Mouse (Mus musculus): ENCODE results near the gene Siah1b. TPM values are rescaled to one million over a fixed set of nuclear protein-coding genes. Genes with fewer than 3 reads are reported as not detected.
A peak's percentile ranks its signal among the peaks of the same experiment; 100 is the strongest.

Gene Siah1b
- 10 to 100 TPM; 10.5 to 11.2 TPM for total RNA-seq (2021)

DNA sequence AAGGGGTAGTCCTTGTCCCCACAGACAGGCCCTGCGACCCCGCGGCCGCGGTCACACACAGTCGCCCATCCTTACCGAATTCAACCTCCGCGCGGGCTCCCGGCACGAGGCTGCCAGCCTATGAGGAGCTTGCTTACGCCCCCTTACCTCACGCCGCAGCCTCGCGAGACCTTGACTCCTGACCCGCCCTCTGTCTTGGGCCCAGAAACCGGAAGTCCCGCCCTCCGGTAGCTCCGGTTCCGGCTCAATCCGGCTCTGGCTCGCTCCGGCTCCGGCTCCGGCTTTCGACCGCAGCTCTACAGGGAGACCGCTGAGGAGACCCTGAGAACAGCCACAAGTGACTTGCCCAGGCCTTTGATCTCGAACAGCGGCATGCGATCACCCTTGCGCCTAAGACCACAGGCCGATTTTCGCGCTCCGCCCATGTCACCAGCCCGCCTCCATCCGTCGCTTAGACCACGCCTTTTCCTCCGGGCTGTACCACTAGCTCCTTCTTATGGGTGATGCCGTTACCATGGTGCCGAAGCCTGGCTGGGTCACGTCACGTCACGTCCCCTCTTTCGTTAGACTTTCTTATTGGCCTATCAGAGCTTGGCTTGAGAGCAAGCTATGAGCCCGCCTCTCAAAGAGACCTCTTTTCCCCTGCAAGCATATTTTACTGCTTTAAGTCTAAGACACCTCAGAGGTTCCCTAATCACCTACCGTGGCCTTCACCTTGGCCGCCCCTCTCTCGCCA lies at the start of gene Siah1b:
TSS of gene Siah1b (minus strand) at position 454 of the 736 bp plus-strand sequence.
- intact Hi-C loops (cut with DNase I): loop anchor here (10.0 kb wide), 1 partner anchor 121 kb away; the partner anchor contains the start of gene Zrsr2

GRCm38 (mm10) chrX:164123942-164124341 lies 47.6 kb upstream of the Siah1b start:
- DNase-seq (ENCODE audit: low spot score in 2 of 2): no peak
- intact Hi-C loops (cut with DNase I): no loop called here

More for the DNA sequence above, at the start of gene Siah1b:
- peak; percentile 89 for DNase-seq (ENCODE audit: low spot score in 2 of 2)

GRCm38 (mm10) chrX:164113744-164114143 lies 37.5 kb upstream of the Siah1b start:
- DNase-seq (ENCODE audit: low spot score in 2 of 2): no peak
- intact Hi-C loops (cut with DNase I): no loop called here

DNA sequence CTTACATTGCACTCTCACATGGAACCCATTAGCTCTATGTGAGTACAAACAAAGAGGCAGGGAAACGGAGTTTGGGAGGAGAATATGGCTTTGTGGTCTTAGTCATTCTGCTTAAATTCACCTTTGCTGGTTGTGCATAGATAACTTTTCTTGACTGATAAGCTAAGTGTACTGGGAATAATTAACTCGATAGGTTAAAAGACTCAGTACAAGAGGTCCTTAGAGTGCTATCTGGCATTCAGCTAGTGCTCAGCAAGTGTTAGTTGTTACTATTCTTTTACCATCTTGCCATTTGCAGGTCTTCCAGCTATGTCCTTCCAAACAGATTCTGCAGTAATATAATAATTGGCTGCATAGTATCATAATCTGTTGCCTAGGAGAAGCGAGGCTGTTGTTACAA lies 34.9 kb upstream of the Siah1b start:
- intact Hi-C loops (cut with DNase I): no loop called here
- no peak for DNase-seq (ENCODE audit: low spot score in 2 of 2)

GRCm38 (mm10) chrX:164102656-164103055 lies 26.4 kb upstream of the Siah1b start:
- intact Hi-C loops (cut with DNase I): loop anchor here (10.0 kb wide), 1 partner anchor 292 kb away; no protein-coding TSS in a partner anchor
- DNase-seq (ENCODE audit: low spot score in 2 of 2): no peak

GRCm38 (mm10) chrX:164102198-164102597 lies 25.9 kb upstream of the Siah1b start:
- intact Hi-C loops (cut with DNase I): loop anchor here (10.0 kb wide), 1 partner anchor 293 kb away; no protein-coding TSS in a partner anchor

DNA sequence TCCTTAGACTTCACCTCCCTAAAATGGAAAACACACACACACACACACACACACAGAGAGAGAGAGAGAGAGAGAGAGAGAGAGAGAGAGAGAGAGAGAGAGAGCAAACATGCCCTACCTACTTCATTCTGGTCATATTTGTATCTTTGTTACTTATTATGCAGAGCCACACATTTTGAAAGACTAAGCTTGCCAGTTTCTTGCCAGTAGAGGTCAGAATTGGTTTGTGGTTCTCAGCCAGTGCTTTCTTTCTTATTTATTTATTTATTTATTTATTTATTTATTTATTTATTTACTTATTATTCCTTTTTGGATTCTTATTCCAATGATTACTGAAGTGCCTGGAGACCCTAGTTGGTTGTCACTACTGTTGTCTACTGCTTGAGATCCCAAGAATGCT lies 25.2 kb upstream of the Siah1b start:
- DNase-seq (ENCODE audit: low spot score in 2 of 2): no peak
- intact Hi-C loops (cut with DNase I): loop anchor here (2.0 to 10.0 kb wide), 2 partner anchors 79 to 293 kb away; no protein-coding TSS in a partner anchor

More at GRCm38 (mm10) chrX:164102198-164102597, 25.9 kb upstream of the Siah1b start:
- no peak for DNase-seq (ENCODE audit: low spot score in 2 of 2)

DNA sequence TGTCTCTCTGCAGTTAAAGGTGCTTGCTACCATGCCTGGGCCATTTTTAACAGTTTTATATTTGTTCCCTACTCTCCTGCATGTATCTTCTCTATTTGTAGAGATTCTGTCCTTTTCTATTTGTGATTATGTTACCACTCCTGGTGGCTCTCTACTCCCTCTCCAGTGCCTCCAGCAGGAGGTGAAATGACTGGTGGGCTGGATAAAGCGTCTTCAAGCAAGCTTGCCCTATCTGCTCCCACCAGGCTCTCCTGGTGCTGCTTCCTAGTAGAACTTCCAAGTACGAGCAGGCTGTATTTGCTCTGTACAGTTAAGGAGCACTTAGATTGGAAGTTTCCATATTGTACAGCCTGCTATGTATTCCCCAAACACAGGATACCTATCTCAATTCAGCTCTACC lies 19.5 kb upstream of the Siah1b start:
- no peak for DNase-seq (ENCODE audit: low spot score in 2 of 2)
- intact Hi-C loops (cut with DNase I): no loop called here

GRCm38 (mm10) chrX:164093435-164093834 lies 17.1 kb upstream of the Siah1b start:
- no peak for DNase-seq (ENCODE audit: low spot score in 2 of 2)
- intact Hi-C loops (cut with DNase I): no loop called here

- intact Hi-C loops (cut with DNase I): no loop called here
- no peak for DNase-seq (ENCODE audit: low spot score in 2 of 2)
These were observed 16.2 kb upstream of the Siah1b start for GRCm38 (mm10) chrX:164092300-164093169.

- intact Hi-C loops (cut with DNase I): no loop called here
These were observed 13.6 kb upstream of the Siah1b start for GRCm38 (mm10) chrX:164089916-164090315.

DNA sequence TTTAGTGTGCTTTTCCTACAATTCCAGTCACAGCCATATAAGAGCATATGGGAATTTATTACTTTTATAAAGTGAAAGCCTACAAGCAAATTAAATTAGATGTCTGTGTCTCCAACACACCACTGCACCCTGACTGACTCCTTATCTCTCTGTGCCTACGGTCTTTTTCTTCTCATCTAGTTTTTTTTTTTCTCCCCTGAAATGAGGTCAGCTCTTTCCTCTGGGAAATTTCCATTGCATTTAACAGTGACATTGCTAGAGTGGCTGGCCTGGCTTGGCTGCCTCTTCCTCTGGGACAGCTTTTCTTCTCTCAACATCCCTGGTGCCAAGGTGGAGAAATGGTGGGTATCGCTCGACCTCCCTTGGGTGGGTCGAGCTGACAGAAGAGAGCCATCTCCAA lies 12.3 kb upstream of the Siah1b start, which contains the start of gene Cltrn:
TSS of gene Cltrn (plus strand) at position 249 of the 400 bp plus-strand sequence.
- DNase-seq (ENCODE audit: low spot score in 2 of 2): no peak
- intact Hi-C loops (cut with DNase I): no loop called here

More at GRCm38 (mm10) chrX:164089916-164090315, 13.6 kb upstream of the Siah1b start:
- DNase-seq (ENCODE audit: low spot score in 2 of 2): no peak

- intact Hi-C loops (cut with DNase I): no loop called here
- no peak for DNase-seq (ENCODE audit: low spot score in 2 of 2)
These were observed 5.7 kb upstream of the Siah1b start for GRCm38 (mm10) chrX:164082030-164082429.

DNA sequence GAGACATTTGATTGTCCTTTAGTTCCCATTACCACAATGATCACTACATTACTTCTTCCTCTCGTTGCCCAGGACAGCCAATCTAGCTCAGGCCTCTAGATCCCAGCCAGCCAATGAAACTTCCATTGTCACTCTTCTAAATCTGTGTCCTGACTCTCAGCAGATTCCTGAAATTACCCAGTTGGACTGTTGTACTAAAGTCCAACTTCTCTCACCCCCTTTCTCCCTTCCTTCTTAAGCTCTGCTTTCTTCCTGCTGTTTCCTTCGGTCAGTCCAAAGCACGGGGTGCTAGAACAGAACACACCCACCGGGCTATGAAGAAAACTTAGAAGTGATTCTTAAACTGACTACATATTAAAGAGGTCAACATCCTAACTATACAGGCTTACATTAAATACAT lies 7.3 kb downstream of the Siah1b start:
- intact Hi-C loops (cut with DNase I): loop anchor here (10.0 kb wide), 1 partner anchor 1154 kb away; no protein-coding TSS in a partner anchor
- no peak for DNase-seq (ENCODE audit: low spot score in 2 of 2)

DNA sequence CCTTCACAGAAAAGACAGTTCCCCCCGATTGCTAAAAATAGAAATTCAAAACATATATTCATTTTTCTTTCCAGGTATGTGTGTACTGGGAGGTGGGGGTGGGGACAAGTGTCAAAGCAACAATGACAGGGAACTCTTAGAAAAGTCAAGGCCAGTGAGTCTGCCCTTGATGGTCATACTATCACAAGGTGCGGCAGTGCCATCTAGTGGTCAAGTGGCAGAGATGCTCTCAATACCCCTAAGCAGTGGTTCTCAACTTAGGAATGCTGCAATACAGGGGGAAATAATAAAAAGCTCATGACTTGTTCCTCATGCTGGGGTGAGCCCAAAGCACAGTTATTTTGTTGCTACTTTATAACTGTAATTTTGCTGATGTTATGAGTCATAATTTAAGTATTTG lies 10.1 kb downstream of the Siah1b start:
- peak; percentile 16 to 40 for DNase-seq (ENCODE audit: low spot score in 2 of 2)
- intact Hi-C loops (cut with DNase I): loop anchor here (10.0 kb wide), 1 partner anchor 1151 kb away; no protein-coding TSS in a partner anchor

- DNase-seq (ENCODE audit: low spot score in 2 of 2): no peak
- intact Hi-C loops (cut with DNase I): no loop called here
These were observed 17.2 kb downstream of the Siah1b start for GRCm38 (mm10) chrX:164059070-164059469.

- DNase-seq (ENCODE audit: low spot score in 2 of 2): no peak
- intact Hi-C loops (cut with DNase I): no loop called here
These were observed 17.8 kb downstream of the Siah1b start for GRCm38 (mm10) chrX:164058523-164058922.

GRCm38 (mm10) chrX:164055726-164056125 lies 20.6 kb downstream of the Siah1b start:
- intact Hi-C loops (cut with DNase I): no loop called here
- no peak for DNase-seq (ENCODE audit: low spot score in 2 of 2)

GRCm38 (mm10) chrX:164046736-164047135 lies 29.6 kb downstream of the Siah1b start:
- no peak for DNase-seq (ENCODE audit: low spot score in 2 of 2)
- intact Hi-C loops (cut with DNase I): loop anchor here (1.0 kb wide), 1 partner anchor 8 kb away; no protein-coding TSS in a partner anchor

DNA sequence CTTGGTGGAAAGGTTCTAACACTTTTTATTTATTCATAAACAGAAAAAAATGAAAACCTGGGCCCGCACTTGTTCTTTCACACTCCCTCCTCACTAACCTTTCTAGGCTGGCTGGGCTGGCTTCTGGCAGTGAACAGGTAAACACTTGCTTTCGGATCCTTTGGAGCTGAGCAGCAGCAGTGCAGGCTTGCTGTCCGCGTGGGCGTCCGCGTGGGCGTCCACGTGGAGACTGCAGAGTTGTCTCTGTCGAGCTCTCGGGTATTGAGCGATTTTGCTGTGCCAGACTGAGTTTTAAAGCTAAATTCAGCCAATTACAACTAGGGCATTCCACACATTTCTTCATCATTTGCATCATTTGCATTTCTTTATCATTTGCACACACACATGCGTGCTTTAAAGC lies 34.2 kb downstream of the Siah1b start:
- DNase-seq (ENCODE audit: low spot score in 2 of 2): peak; percentile 22 to 57
- intact Hi-C loops (cut with DNase I): no loop called here

Data from left cerebral cortex, postnatal 36 days (tissue).